Mouse (Mus musculus): Measurements from ENCODE around the gene Arhgap9. TPM values are rescaled to one million over a fixed set of nuclear protein-coding genes. Genes with fewer than 3 reads are reported as not detected.

Arhgap9 gene
- polyA plus RNA-seq, 1 experiment from 2014 or later = 0.99 TPM

- no peak for ATAC-seq (replicated peaks)
- Histone ChIP-seq H3K27ac (no peak overlapping the region), H3K9me3 (no peaks in the 10 kb centered on the region), H3K4me2 (no peak overlapping the region), H3K9ac (no peak overlapping the region), H3K4me1 (no peaks in the 10 kb centered on the region), H3K27me3 (replicated peaks) (no peaks in the 10 kb centered on the region), H3K36me3 (replicated peaks) (no peaks in the 10 kb centered on the region), H3K4me3 (no peak overlapping the region)
- WGBS = 84% methylated on average over 3 of the region's 3 CpGs
Measured at GRCm38 (mm10) chr10:127360714-127361113, 39.0 kb downstream of the Arhgap9 start.

- Histone ChIP-seq H3K36me3 (replicated peaks) (no peaks in the 10 kb centered on the region), H3K4me1 (no peaks in the 10 kb centered on the region), H3K27ac (no peak overlapping the region), H3K4me2 (no peak overlapping the region), H3K9me3 (no peaks in the 10 kb centered on the region), H3K9ac (no peak overlapping the region), H3K4me3 (no peak overlapping the region), H3K27me3 (replicated peaks) (no peaks in the 10 kb centered on the region)
- 72% methylated on average over 5 of the region's 5 CpGs for WGBS
- no peak for ATAC-seq (replicated peaks)
Measured at GRCm38 (mm10) chr10:127367116-127367515, 45.4 kb downstream of the Arhgap9 start.

GRCm38 (mm10) chr10:127368273-127368672 lies 46.5 kb downstream of the Arhgap9 start:
- H3K9ac ChIP-seq = no peak overlapping the region
- 80% methylated on average over 2 of the region's 2 CpGs for WGBS
- H3K4me1 ChIP-seq = no peaks in the 10 kb centered on the region
- no peak overlapping the region for H3K4me3 ChIP-seq
- H3K36me3 ChIP-seq (replicated peaks) = no peaks in the 10 kb centered on the region
- ATAC-seq (replicated peaks) = no peak
- H3K27ac ChIP-seq = no peak overlapping the region
- no peak overlapping the region for H3K4me2 ChIP-seq
- H3K27me3 ChIP-seq (replicated peaks) = no peaks in the 10 kb centered on the region
- no peaks in the 10 kb centered on the region for H3K9me3 ChIP-seq

GRCm38 (mm10) chr10:127369834-127370820 lies 48.4 kb downstream of the Arhgap9 start, which contains the start of gene Inhbc:
Inhbc (minus strand) TSS chr10:127370431.
- no peak for ATAC-seq (replicated peaks)

GRCm38 (mm10) chr10:127371023-127371422 lies 49.3 kb downstream of the Arhgap9 start:
- no peaks in the 10 kb centered on the region for H3K4me1 ChIP-seq
- no peak overlapping the region for H3K4me2 ChIP-seq
- WGBS = 61% methylated on average over 2 of the region's 2 CpGs
- ATAC-seq (replicated peaks) = no peak
- no peak overlapping the region for H3K9ac ChIP-seq
- H3K9me3 ChIP-seq = no peaks in the 10 kb centered on the region
- no peak overlapping the region for H3K27ac ChIP-seq
- H3K27me3 ChIP-seq (replicated peaks) = no peaks in the 10 kb centered on the region
- H3K4me3 ChIP-seq = no peak overlapping the region
- H3K36me3 ChIP-seq (replicated peaks) = no peaks in the 10 kb centered on the region

More at GRCm38 (mm10) chr10:127369834-127370820, 48.4 kb downstream of the Arhgap9 start, which contains the start of gene Inhbc:
- no peaks in the 10 kb centered on the region for H3K27me3 ChIP-seq (replicated peaks)
- no peaks in the 10 kb centered on the region for H3K9me3 ChIP-seq
- no peaks in the 10 kb centered on the region for H3K36me3 ChIP-seq (replicated peaks)
- H3K4me2 ChIP-seq = no peak within 1 kb of the TSS
- H3K27ac ChIP-seq = no peak within 1 kb of the TSS
- WGBS = 81% methylated on average over 22 of the region's 22 CpGs
- no peak within 1 kb of the TSS for H3K4me3 ChIP-seq
- H3K9ac ChIP-seq = no peak within 1 kb of the TSS
- no peaks in the 10 kb centered on the region for H3K4me1 ChIP-seq

GRCm38 (mm10) chr10:127377700-127378099 lies 55.9 kb downstream of the Arhgap9 start:
- Histone ChIP-seq H3K36me3 (replicated peaks) (no peaks in the 10 kb centered on the region), H3K4me3 (no peak overlapping the region), H3K4me2 (no peak overlapping the region), H3K9ac (no peak overlapping the region), H3K27ac (no peak overlapping the region), H3K9me3 (no peaks in the 10 kb centered on the region), H3K4me1 (peaks cover 16% of the 10 kb centered on the region), H3K27me3 (replicated peaks) (no peaks in the 10 kb centered on the region)
- WGBS = 77% methylated on average over 3 of the region's 3 CpGs
- ATAC-seq (replicated peaks) = no peak

Other genes starting within 250 kb of the Arhgap9 start
- 6.3 and 6.6 TPM in 2 replicates for gene Agap2, start 246.7 kb upstream of the Arhgap9 start, polyA plus RNA-seq (2015; fragmentation: Nextera tagmentation; extraction: Ambion mirVana)
- gene Os9, start 200.8 kb upstream of the Arhgap9 start, polyA plus RNA-seq (2015; fragmentation: Nextera tagmentation; extraction: Ambion mirVana) = 130 and 135 TPM in 2 replicates
- gene B4galnt1, start 156.7 kb upstream of the Arhgap9 start, polyA plus RNA-seq (2015; fragmentation: Nextera tagmentation; extraction: Ambion mirVana) = 62.2 and 62.3 TPM in 2 replicates
- 0.94 and 0.98 TPM in 2 replicates for gene Slc26a10, start 141.3 kb upstream of the Arhgap9 start, polyA plus RNA-seq (2015; fragmentation: Nextera tagmentation; extraction: Ambion mirVana)
- 20.6 and 21.9 TPM in 2 replicates for gene Arhgef25, start 131.9 kb upstream of the Arhgap9 start, polyA plus RNA-seq (2015; fragmentation: Nextera tagmentation; extraction: Ambion mirVana)
- gene Dtx3, start 126.2 kb upstream of the Arhgap9 start, polyA plus RNA-seq (2015; fragmentation: Nextera tagmentation; extraction: Ambion mirVana) = 288 and 297 TPM in 2 replicates
- gene Pip4k2c, start 110.4 kb upstream of the Arhgap9 start, polyA plus RNA-seq (2015; fragmentation: Nextera tagmentation; extraction: Ambion mirVana) = 17.9 and 18.7 TPM in 2 replicates
- gene Kif5a, start 58.6 kb upstream of the Arhgap9 start, polyA plus RNA-seq (2015; fragmentation: Nextera tagmentation; extraction: Ambion mirVana) = 99.0 and 103 TPM in 2 replicates
- gene Dctn2, start 55.6 kb upstream of the Arhgap9 start, polyA plus RNA-seq (2015; fragmentation: Nextera tagmentation; extraction: Ambion mirVana) = 355 and 362 TPM in 2 replicates
- 16.2 and 18.8 TPM in 2 replicates for gene Mbd6, start 32.9 kb upstream of the Arhgap9 start, polyA plus RNA-seq (2015; fragmentation: Nextera tagmentation; extraction: Ambion mirVana)
- gene Mars, start 10.2 kb upstream of the Arhgap9 start, polyA plus RNA-seq (2015; fragmentation: Nextera tagmentation; extraction: Ambion mirVana) = 121 and 123 TPM in 2 replicates
- gene Gli1, start 20.0 kb downstream of the Arhgap9 start, polyA plus RNA-seq (2015; fragmentation: Nextera tagmentation; extraction: Ambion mirVana) = 1.1 and 1.5 TPM in 2 replicates
- 0.04 and 0.06 TPM in 2 replicates for gene Inhbe, start 32.4 kb downstream of the Arhgap9 start, polyA plus RNA-seq (2015; fragmentation: Nextera tagmentation; extraction: Ambion mirVana)
- gene Inhbc, start 48.5 kb downstream of the Arhgap9 start, polyA plus RNA-seq (2015; fragmentation: Nextera tagmentation; extraction: Ambion mirVana) = not detected in 2 replicates
- gene R3hdm2, start 58.4 kb downstream of the Arhgap9 start, polyA plus RNA-seq (2015; fragmentation: Nextera tagmentation; extraction: Ambion mirVana) = 39.7 and 43.6 TPM in 2 replicates
- gene Stac3, start 179.7 kb downstream of the Arhgap9 start, polyA plus RNA-seq (2015; fragmentation: Nextera tagmentation; extraction: Ambion mirVana) = 1.4 and 2.4 TPM in 2 replicates
- 22.1 and 23.1 TPM in 2 replicates for gene Ndufa4l2, start 193.0 kb downstream of the Arhgap9 start, polyA plus RNA-seq (2015; fragmentation: Nextera tagmentation; extraction: Ambion mirVana)
- 49.4 and 50.7 TPM in 2 replicates for gene Shmt2, start 200.5 kb downstream of the Arhgap9 start, polyA plus RNA-seq (2015; fragmentation: Nextera tagmentation; extraction: Ambion mirVana)
- gene Nxph4, start 212.6 kb downstream of the Arhgap9 start, polyA plus RNA-seq (2015; fragmentation: Nextera tagmentation; extraction: Ambion mirVana) = 93.7 and 114 TPM in 2 replicates